Mouse (Mus musculus) cortical plate, adult 2 months (tissue): ENCODE measurements at regions not wholly inside any gene's neighbourhood (a gene's known extent, or its start where the extent isn't known, plus 50 kb on each side); places are given as distances from the start of the nearest gene placed in this dataset.

Source experiments
- CTCF ChIP-seq: fragments of 200-500 bp; IDR thresholded peaks from 2 replicates; pipeline ENCODE4 v1.5.1; 2011; ENCODE audit warnings: mild to moderate bottlenecking, control low read depth, low read length; ENCODE audit not compliant: insufficient read depth; ENCODE audit errors: extremely low read depth
- POLR2A ChIP-seq: fragments of 200-500 bp; IDR thresholded peaks from 2 replicates; pipeline ENCODE4 v1.6.1; 2011; ENCODE audit warnings: mild to moderate bottlenecking, low read length, control low read depth; ENCODE audit not compliant: insufficient read depth; ENCODE audit errors: extremely low read depth

GRCm38 (mm10) chr16:26157606-26158005 lies 52.0 kb upstream of the P3h2 start:
- no peak for TF ChIP-seq CTCF
- no peak for TF ChIP-seq POLR2A
